Mouse (Mus musculus): Measurements from ENCODE around the gene Fmod.

- TF ChIP-seq POLR2A (IDR thresholded peaks at IDR 0.05; ENCODE audit: extremely low read depth, insufficient read depth, low read length) = no peak
- no peak for TF ChIP-seq CTCF (IDR thresholded peaks at IDR 0.05; ENCODE audit: extremely low read depth, insufficient read depth, low read length)
Measured at GRCm38 (mm10) chr1:134066554-134066953, 29.5 kb downstream of the Fmod start.

All from cortical plate, adult 2 months (tissue).